Mouse (Mus musculus) heart, embryonic 11.5 days (tissue): ENCODE measurements around the gene Chchd1. TPM values are rescaled to one million over a fixed set of nuclear protein-coding genes. Genes with fewer than 3 reads are reported as not detected.

ENCODE experiments used
- ATAC-seq: fragments of 200-750 bp; cut with Nextera tagmentation; replicated peaks from 2 replicates; pipeline ENCODE4 v1.8.0; 2017; ENCODE audit warnings: moderate library complexity; ENCODE audit not compliant: insufficient number of reproducible peaks, low FRiP score, low TSS enrichment
- H3K27ac ChIP-seq: fragments of 300-500 bp; sonication (generic); 2 replicates; pipeline ENCODE4 v1.5.1; 2014; ENCODE audit warnings: mild to moderate bottlenecking, low read depth, low read length
- H3K27me3 ChIP-seq: fragments of 300-500 bp; sonication (generic); 2 replicates; pipeline ENCODE4 v1.6.1; 2014; ENCODE audit warnings: mild to moderate bottlenecking, low read length, mixed read lengths; ENCODE audit not compliant: control insufficient read depth, insufficient read depth
- H3K36me3 ChIP-seq: fragments of 300-500 bp; sonication (generic); 2 replicates; pipeline ENCODE4 v1.6.1; 2014; ENCODE audit warnings: mild to moderate bottlenecking, low read length, moderate library complexity, mixed read lengths; ENCODE audit not compliant: control insufficient read depth, insufficient read depth
- H3K4me1 ChIP-seq: fragments of 300-500 bp; sonication (generic); 2 replicates; pipeline ENCODE4 v1.6.1; 2014; ENCODE audit warnings: low read length; ENCODE audit not compliant: control insufficient read depth, insufficient read depth
- H3K4me2 ChIP-seq: fragments of 300-500 bp; sonication (generic); 2 replicates; pipeline ENCODE4 v1.6.1; 2014; ENCODE audit warnings: mild to moderate bottlenecking, moderate library complexity
- H3K4me3 ChIP-seq: fragments of 300-500 bp; sonication (generic); 2 replicates; pipeline ENCODE4 v1.5.1; 2014; ENCODE audit warnings: low read depth, low read length
- H3K9ac ChIP-seq: fragments of 300-500 bp; sonication (generic); 2 replicates; pipeline ENCODE4 v1.6.1; 2014; ENCODE audit warnings: mild to moderate bottlenecking, low read depth, low read length, moderate library complexity
- H3K9me3 ChIP-seq: fragments of 300-500 bp; sonication (generic); replicated peaks from 2 replicates; pipeline ENCODE4 v1.6.1; 2016; ENCODE audit warnings: low read length; ENCODE audit not compliant: control insufficient read depth
- WGBS: fragments of 180-500 bp; shearing (Covaris S2); extraction: QIAGEN DNeasy Blood & Tissue Kit; methylation state at CpG from one replicate; pipeline ENCODE4 v1.1.7; 2014; ENCODE audit not compliant: insufficient replicate concordance; 5-methylcytosine and 5-hydroxymethylcytosine counted together
- polyA plus RNA-seq: library from polyadenylated mRNA; unstranded; fragments of >200 nt; fragmentation: Nextera tagmentation; extraction: Ambion mirVana; gene quantifications from 2 replicates; pipeline ENCODE4 v1.2.1, GENCODE M21; 2014

The Chchd1 gene
- polyA plus RNA-seq, 1 experiment from 2014 or later = 230 TPM

GRCm38 (mm10) chr14:20694185-20694883, 8.5 kb upstream of the Chchd1 start:
- WGBS = 44% methylated on average over 13 of the region's 13 CpGs

GRCm38 (mm10) chr14:20694884-20695760, 7.7 kb upstream of the Chchd1 start, which contains the start of gene Fut11:
TSS of gene Fut11 (plus strand) at chr14:20694968.
- H3K9me3 ChIP-seq = no peaks in the 10 kb centered on the region
- no peaks in the 10 kb centered on the region for H3K27me3 ChIP-seq
- H3K9ac ChIP-seq = peak within 1 kb of the TSS; percentile 80
- H3K4me1 ChIP-seq = peaks cover 31% of the 10 kb centered on the region
- H3K27ac ChIP-seq = peak within 1 kb of the TSS; percentile 93
- ATAC-seq = peak; percentile 87
- under 1% methylated on average over 110 of the region's 111 CpGs for WGBS
- H3K36me3 ChIP-seq = peaks cover 24% of the 10 kb centered on the region
- H3K4me3 ChIP-seq = peak within 1 kb of the TSS; percentile 75
- peak within 1 kb of the TSS; percentile 78 for H3K4me2 ChIP-seq

More at GRCm38 (mm10) chr14:20694185-20694883, 8.5 kb upstream of the Chchd1 start:
- Histone ChIP-seq H3K9me3 (no peaks in the 10 kb centered on the region), H3K36me3 (peaks cover 32% of the 10 kb centered on the region), H3K4me1 (peaks cover 31% of the 10 kb centered on the region), H3K27ac (peak overlapping the region; percentile 93), H3K4me3 (peak overlapping the region; percentile 75), H3K4me2 (peak overlapping the region; percentile 78), H3K27me3 (no peaks in the 10 kb centered on the region), H3K9ac (peak overlapping the region; percentile 80)
- ATAC-seq = peak; percentile 36

- Histone ChIP-seq H3K9ac (peak overlapping the region; percentile 80), H3K4me3 (peak overlapping the region; percentile 75), H3K9me3 (no peaks in the 10 kb centered on the region), H3K36me3 (peaks cover 24% of the 10 kb centered on the region), H3K4me1 (peaks cover 31% of the 10 kb centered on the region), H3K4me2 (peak overlapping the region; percentile 78), H3K27ac (peak overlapping the region; percentile 93), H3K27me3 (no peaks in the 10 kb centered on the region)
- ATAC-seq = no peak
- WGBS = 15% methylated on average over 27 of the region's 27 CpGs
These were observed 6.9 kb upstream of the Chchd1 start for GRCm38 (mm10) chr14:20695761-20696520.

- Histone ChIP-seq H3K9ac (no peak overlapping the region), H3K9me3 (no peaks in the 10 kb centered on the region), H3K4me1 (peaks cover 39% of the 10 kb centered on the region), H3K4me3 (peak overlapping the region; percentile 75; the same call in 1 of the 2 replicates), H3K4me2 (peak overlapping the region; percentile 78), H3K27me3 (no peaks in the 10 kb centered on the region), H3K36me3 (peaks cover 16% of the 10 kb centered on the region), H3K27ac (no peak overlapping the region)
- 21% methylated on average over 1 of the region's 1 CpGs for WGBS
- no peak for ATAC-seq
These were observed 5.8 kb upstream of the Chchd1 start for GRCm38 (mm10) chr14:20696986-20697385.

- Histone ChIP-seq H3K27me3 (no peaks in the 10 kb centered on the region), H3K4me1 (peaks cover 39% of the 10 kb centered on the region), H3K36me3 (peaks cover 4% of the 10 kb centered on the region; the same call in 1 of the 2 replicates), H3K27ac (no peak overlapping the region), H3K9ac (no peak overlapping the region), H3K4me2 (no peak overlapping the region), H3K9me3 (no peaks in the 10 kb centered on the region), H3K4me3 (no peak overlapping the region)
- 74% methylated on average over 2 of the region's 2 CpGs for whole genome bisulfite sequencing
- no peak for ATAC-seq
These were observed 4.3 kb upstream of the Chchd1 start for GRCm38 (mm10) chr14:20698515-20698914.

GRCm38 (mm10) chr14:20700362-20700761, 2.4 kb upstream of the Chchd1 start:
- no peak overlapping the region for H3K9ac ChIP-seq
- no peak overlapping the region for H3K4me3 ChIP-seq
- H3K27ac ChIP-seq = no peak overlapping the region
- H3K27me3 ChIP-seq = no peaks in the 10 kb centered on the region
- no peak for ATAC-seq
- H3K9me3 ChIP-seq = no peaks in the 10 kb centered on the region
- H3K36me3 ChIP-seq = peaks cover 5% of the 10 kb centered on the region; the same call in 1 of the 2 replicates
- peaks cover 32% of the 10 kb centered on the region for H3K4me1 ChIP-seq
- no peak overlapping the region for H3K4me2 ChIP-seq
- 88% methylated on average over 3 of the region's 3 CpGs for WGBS

GRCm38 (mm10) chr14:20701554-20701953, 1.3 kb upstream of the Chchd1 start:
- 80% methylated on average over 8 of the region's 8 CpGs for WGBS
- Histone ChIP-seq H3K4me2 (peak overlapping the region; percentile 63), H3K4me1 (peaks cover 24% of the 10 kb centered on the region), H3K36me3 (peaks cover 5% of the 10 kb centered on the region; the same call in 1 of the 2 replicates), H3K27me3 (no peaks in the 10 kb centered on the region), H3K9ac (peak overlapping the region; percentile 96), H3K27ac (no peak overlapping the region; the same call in 1 of the 2 replicates), H3K4me3 (peak overlapping the region; percentile 81), H3K9me3 (no peaks in the 10 kb centered on the region)
- no peak for ATAC-seq
